Mouse (Mus musculus) liver, adult 2 months (tissue): Measurements from ENCODE around the gene Pou3f4. TPM values are rescaled to one million over a fixed set of nuclear protein-coding genes. Genes with fewer than 3 reads are reported as not detected.
A peak's percentile ranks its signal among the peaks of the same experiment; 100 is the strongest.
"Not testable (repeated sequence)": the region's sequence is repeated elsewhere in the genome, so short reads cannot be mapped to it uniquely, and the experiment has no call there.

Experiments
- DNase-seq: peaks from one replicate; pipeline ENCODE4 v3.0.0-alpha.2; 2011; ENCODE audit warnings: low read depth, low spot score; ENCODE audit errors: extremely low read depth
- H3K27ac ChIP-seq: fragments of 200-500 bp; replicated peaks from 2 replicates; pipeline ENCODE4 v1.5.1; 2012; ENCODE audit warnings: low read depth, mild to moderate bottlenecking, control low read depth, inconsistent platforms, low read length; ENCODE audit not compliant: insufficient read depth
- H3K27me3 ChIP-seq: fragments of 200-500 bp; 2 replicates; pipeline ENCODE4 v1.6.1; 2012; ENCODE audit warnings: mild to moderate bottlenecking, moderate library complexity, low read length, inconsistent platforms; ENCODE audit not compliant: control insufficient read depth, insufficient read depth
- H3K36me3 ChIP-seq: fragments of 200-500 bp; 2 replicates; pipeline ENCODE4 v1.6.1; 2012; ENCODE audit warnings: low read length, inconsistent platforms; ENCODE audit not compliant: control insufficient read depth, insufficient read depth
- H3K4me1 ChIP-seq: fragments of 200-500 bp; 2 replicates; pipeline ENCODE4 v1.6.1; 2011; ENCODE audit warnings: low read length; ENCODE audit not compliant: control insufficient read depth, insufficient read depth
- H3K4me3 ChIP-seq: fragments of 200-500 bp; 2 replicates; pipeline ENCODE4 v1.5.1; 2011; ENCODE audit warnings: low read depth, mild to moderate bottlenecking, control low read depth, low read length, moderate library complexity; ENCODE audit not compliant: insufficient read depth
- H3K79me2 ChIP-seq: fragments of 200-500 bp; 2 replicates; pipeline ENCODE4 v1.6.1; 2012; ENCODE audit warnings: inconsistent platforms, mild to moderate bottlenecking, low read length, moderate library complexity; ENCODE audit not compliant: control insufficient read depth, insufficient read depth
- H3K9ac ChIP-seq: fragments of 200-500 bp; 2 replicates; pipeline ENCODE4 v1.6.1; 2012; ENCODE audit warnings: low read depth, mild to moderate bottlenecking, control low read depth, inconsistent platforms, low read length
- CTCF ChIP-seq: fragments of 200-500 bp; IDR thresholded peaks from 2 replicates; pipeline ENCODE4 v1.5.1; 2011; ENCODE audit warnings: low read depth, low read length, control low read depth
- POLR2A ChIP-seq: fragments of 200-500 bp; IDR thresholded peaks from 2 replicates; pipeline ENCODE4 v1.6.1; 2011; ENCODE audit warnings: low read length, control low read depth; ENCODE audit not compliant: insufficient read depth; ENCODE audit errors: extremely low read depth
- WGBS: fragments of 180-500 bp; shearing (Covaris S2); methylation state at CpG from one replicate; pipeline ENCODE4 v1.1.7; 2018; 5-methylcytosine and 5-hydroxymethylcytosine counted together
- polyA plus RNA-seq: library from polyadenylated mRNA; depleted of rRNA; stranded (reverse); fragments of >200 nt; gene quantifications from 2 replicates; pipeline ENCODE4 v1.2.3, GENCODE M21; 2012; rRNA removed
- total RNA-seq: library from RNA; depleted of rRNA; stranded (reverse); fragments of >200 nt; gene quantifications from 2 replicates; pipeline ENCODE4 v1.2.3, GENCODE M21; 2014; rRNA removed

Gene Pou3f4
- total RNA-seq = not detected in 2 replicates
- not detected in 2 replicates for polyA plus RNA-seq

DNA sequence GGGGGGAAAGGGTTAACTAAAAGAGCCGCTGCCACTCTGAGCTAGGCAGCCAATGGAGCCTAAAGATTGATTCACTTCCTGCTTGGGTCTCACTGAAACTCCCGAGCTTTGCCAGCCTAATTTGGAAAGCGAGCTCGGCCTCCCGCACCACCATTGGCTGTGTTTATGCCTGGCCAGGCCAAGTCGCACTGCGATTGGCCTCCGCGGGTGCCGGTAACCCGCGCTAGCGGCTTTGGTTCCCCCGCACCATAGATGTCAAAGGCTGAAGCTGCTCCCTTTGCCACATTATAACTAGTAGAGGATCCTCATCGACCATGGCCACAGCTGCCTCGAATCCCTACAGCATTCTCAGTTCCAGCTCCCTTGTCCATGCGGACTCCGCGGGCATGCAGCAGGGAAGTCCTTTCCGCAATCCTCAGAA, at the start of gene Pou3f4:
TSS of gene Pou3f4 (plus strand) at position 130 of the 421 bp plus-strand sequence.
- no peak within 1 kb of the TSS for H3K27ac ChIP-seq
- TF ChIP-seq CTCF (no peak), POLR2A (no peak)
- H3K4me1 ChIP-seq = no peaks in the 10 kb centered on the region; the same call in 1 of the 2 replicates
- no peaks in the 10 kb centered on the region for H3K79me2 ChIP-seq
- 1% methylated on average over 20 of the region's 20 CpGs for WGBS
- H3K9ac ChIP-seq = no peak within 1 kb of the TSS
- no peaks in the 10 kb centered on the region for H3K36me3 ChIP-seq
- H3K27me3 ChIP-seq = peaks cover 4% of the 10 kb centered on the region; the same call in 1 of the 2 replicates
- DNase-seq = peak; percentile 23
- no peak within 1 kb of the TSS; the same call in 1 of the 2 replicates for H3K4me3 ChIP-seq

DNA sequence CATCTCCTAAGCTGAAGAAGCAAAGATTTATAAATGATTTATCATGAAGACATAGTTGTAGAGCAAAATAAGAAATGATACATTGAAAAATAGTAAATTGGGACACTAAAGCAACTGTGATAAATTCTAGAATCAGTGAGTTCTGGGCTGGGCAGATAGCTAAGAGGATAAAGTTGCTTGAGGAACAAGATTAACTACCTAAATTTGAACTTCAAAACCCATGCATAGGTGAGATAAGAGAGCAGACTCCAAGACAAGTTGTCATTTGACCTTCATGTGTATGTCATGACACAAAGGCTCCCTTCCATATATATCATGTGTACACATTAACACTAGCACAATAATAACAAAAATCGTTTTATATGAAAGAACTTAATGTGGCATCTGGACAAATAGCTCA, 48.1 kb upstream of the Pou3f4 start:
- no peak overlapping the region for H3K4me3 ChIP-seq
- no peak for TF ChIP-seq CTCF
- no peak for TF ChIP-seq POLR2A
- H3K9ac ChIP-seq = no peak overlapping the region
- no peaks in the 10 kb centered on the region for H3K27me3 ChIP-seq
- DNase-seq = no peak
- no peaks in the 10 kb centered on the region for H3K4me1 ChIP-seq
- H3K36me3 ChIP-seq = no peaks in the 10 kb centered on the region
- 59% methylated on average over 1 of the region's 1 CpGs for WGBS
- H3K27ac ChIP-seq = no peak overlapping the region
- no peaks in the 10 kb centered on the region for H3K79me2 ChIP-seq

DNA sequence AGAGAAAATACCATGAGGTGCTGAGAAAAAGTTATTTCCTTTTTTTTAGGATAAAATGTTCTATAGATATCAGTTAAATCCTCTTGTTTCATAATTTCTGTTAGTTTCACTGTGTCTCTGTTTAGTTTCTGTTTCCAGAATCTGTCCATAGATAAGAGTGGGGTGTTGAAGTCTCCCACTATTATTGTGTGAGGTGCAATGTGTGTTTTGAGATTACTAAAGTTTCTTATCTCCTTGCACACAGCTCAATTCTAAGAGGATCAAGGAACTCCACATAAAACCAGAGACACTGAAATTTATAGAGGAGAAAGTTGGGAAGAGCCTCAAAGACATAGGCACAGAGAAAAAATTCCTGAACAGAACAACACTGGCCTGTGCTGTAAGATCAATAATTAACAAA, 39.3 kb upstream of the Pou3f4 start:
- not testable (repeated sequence) for DNase-seq, H3K4me3 ChIP-seq, H3K79me2 ChIP-seq, H3K27ac ChIP-seq, H3K4me1 ChIP-seq, H3K36me3 ChIP-seq, H3K27me3 ChIP-seq, H3K9ac ChIP-seq

DNA sequence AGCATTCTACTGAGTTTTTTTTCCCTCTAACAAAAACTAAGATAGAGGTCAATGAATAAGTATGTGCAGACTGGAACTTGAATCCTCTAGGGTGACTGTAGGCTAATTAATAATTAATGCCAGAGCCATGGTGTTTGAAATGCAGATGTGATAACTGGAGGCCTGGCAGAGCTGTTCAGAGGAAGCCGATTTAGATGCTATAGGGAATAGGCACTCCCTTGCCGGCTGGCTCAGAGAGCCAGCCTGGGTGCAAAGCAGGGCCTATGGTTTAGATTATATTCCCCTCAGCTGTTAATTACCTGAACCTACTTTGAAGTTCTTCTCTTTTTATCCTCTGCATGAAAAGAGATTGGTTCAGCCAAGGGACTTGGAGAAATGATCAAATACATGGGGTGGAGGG, 11.6 kb upstream of the Pou3f4 start:
- no peaks in the 10 kb centered on the region for H3K4me1 ChIP-seq
- H3K27me3 ChIP-seq = no peaks in the 10 kb centered on the region
- H3K9ac ChIP-seq = no peak overlapping the region
- no peak for TF ChIP-seq POLR2A
- no peak for TF ChIP-seq CTCF
- WGBS = 47% methylated on average over 2 of the region's 2 CpGs
- no peaks in the 10 kb centered on the region for H3K36me3 ChIP-seq
- H3K27ac ChIP-seq = no peak overlapping the region
- H3K79me2 ChIP-seq = no peaks in the 10 kb centered on the region
- H3K4me3 ChIP-seq = no peak overlapping the region
- no peak for DNase-seq

DNA sequence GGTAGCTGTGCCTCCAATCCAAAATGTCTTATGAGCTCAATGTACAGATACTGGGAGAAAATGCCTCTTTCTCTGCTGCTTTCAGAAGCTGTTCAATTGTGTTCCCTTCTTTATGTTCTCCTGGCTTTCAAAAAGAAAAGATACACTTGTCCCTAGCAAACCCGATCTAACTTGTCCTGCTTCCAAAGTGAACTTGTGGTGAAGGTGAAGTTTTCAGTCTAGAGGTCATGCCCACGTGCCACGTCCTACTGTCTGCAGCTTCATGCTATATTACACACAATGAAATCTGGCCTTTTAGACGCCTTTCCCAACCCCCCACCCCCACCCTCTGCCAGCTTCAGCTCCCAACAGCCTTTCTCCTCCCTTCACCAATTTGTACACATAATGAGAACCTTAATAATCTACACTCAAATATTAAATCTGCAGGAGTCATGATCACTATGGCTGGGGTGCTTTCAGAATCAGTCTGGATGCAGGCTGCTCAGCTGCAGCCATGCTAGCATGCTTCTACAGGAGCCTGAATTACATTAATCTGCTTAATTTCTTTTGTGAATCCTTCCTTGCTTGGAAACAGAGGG, 4.0 kb upstream of the Pou3f4 start:
- 47% methylated on average over 4 of the region's 4 CpGs for WGBS
- H3K27me3 ChIP-seq = peaks cover 4% of the 10 kb centered on the region; the same call in 1 of the 2 replicates
- H3K79me2 ChIP-seq = no peaks in the 10 kb centered on the region
- TF ChIP-seq CTCF = no peak
- no peak for TF ChIP-seq POLR2A
- no peak overlapping the region for H3K27ac ChIP-seq
- H3K4me1 ChIP-seq = no peaks in the 10 kb centered on the region; the same call in 1 of the 2 replicates
- no peaks in the 10 kb centered on the region for H3K36me3 ChIP-seq
- no peak overlapping the region for H3K9ac ChIP-seq
- no peak for DNase-seq
- no peak overlapping the region for H3K4me3 ChIP-seq

DNA sequence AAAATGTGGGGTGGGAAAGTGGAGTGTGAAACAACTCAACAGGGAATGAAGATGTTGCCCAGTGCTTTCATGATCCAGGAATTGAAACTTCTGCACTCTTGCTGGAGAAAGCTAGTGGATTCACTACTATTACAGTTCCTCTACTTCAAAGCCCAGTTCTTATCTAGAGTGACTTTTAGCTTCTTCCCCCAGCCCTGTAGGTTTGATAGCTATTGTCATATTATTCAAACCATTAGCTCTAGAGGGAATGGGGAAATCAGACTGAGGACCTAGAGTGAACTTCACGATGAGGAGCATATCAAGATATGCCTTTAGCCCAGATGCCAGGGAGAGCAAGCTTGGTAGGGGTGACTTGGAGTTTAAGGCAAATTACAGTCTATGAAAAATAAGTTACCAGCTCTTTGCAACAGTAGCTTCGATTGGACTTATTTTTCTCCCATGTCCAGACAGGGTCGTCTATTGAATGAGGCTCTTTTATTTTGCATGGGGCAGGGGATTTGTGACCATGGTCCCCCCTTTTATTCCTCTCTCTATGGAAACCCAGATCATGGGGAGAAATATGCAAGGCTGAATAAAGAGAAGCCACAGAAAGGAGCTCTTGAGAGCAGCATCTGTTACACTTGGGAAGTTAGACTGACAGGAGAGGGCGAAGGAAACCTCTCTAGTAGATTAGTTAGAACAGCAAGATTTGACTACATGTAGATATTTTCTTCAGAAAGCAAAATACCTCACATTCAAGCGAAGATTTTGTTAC, 3.1 kb upstream of the Pou3f4 start:
- Histone ChIP-seq H3K9ac (no peak overlapping the region), H3K27me3 (peaks cover 4% of the 10 kb centered on the region; the same call in 1 of the 2 replicates), H3K4me1 (no peaks in the 10 kb centered on the region; the same call in 1 of the 2 replicates), H3K79me2 (no peaks in the 10 kb centered on the region), H3K36me3 (no peaks in the 10 kb centered on the region), H3K27ac (no peak overlapping the region), H3K4me3 (no peak overlapping the region)
- TF ChIP-seq CTCF (no peak), POLR2A (no peak)
- 65% methylated on average over 5 of the region's 5 CpGs for WGBS
- no peak for DNase-seq
